7 mouse cellular contexts compared by ENCODE assay signal in the genomic region with DNA sequence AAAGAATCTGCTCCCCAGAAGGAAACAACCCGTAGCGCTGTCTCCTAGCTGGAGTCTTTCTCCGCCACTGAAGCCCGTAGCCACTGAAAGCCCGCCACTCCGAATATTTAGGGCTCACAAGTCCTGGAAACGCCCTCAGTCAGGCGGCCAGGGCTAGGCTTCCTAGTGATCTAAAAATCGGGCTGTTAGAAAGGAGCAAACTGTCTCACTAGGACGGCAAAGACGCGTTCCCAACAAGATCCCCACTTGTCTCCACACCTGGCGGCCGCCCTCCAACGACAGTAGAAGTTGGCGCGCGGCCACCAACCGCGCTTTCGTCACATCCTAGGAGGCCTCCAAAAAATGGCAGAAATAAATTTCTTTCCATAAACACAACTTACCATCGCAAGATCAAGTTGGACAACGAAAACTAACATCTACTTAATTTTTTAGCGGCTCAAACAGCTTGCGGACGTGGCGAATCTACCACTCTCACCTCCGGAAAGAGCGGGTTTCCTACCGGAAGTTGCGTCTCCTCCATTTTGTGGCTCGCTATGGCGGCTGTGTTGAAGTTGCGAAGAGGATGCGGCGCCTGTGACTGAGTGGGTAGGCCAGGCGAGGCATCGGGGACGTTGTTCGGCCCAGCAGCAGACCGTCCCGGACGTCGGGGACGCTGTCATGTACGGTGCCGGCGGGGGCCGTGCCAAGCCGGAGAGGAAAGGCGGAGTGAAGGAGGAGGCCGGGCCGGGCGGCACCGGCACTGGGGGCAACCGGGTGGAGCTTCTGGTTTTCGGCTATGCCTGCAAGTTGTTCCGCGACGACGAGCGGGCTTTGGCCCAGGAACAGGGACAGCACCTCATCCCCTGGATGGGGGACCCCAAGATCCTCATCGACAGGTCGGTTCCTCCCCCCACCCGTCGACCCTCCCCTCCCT. TPM values are rescaled to one million over a fixed set of nuclear protein-coding genes. Genes with fewer than 3 reads are reported as not detected.
DNase-seq lines count a peak whose midpoint lies in the region; ATAC-seq lines count a peak whose summit lies in the region.

A gene (plus strand): TSS at position 500 of the 913 bp plus-strand sequence.

- peak within 1 kb of the TSS; percentile 91 for H3K4me3 ChIP-seq in limb, embryonic 10.5 days
- peak within 1 kb of the TSS; percentile 100 for H3K4me3 ChIP-seq in midbrain, embryonic 13.5 days (replicated peaks)

- peak within 1 kb of the TSS; percentile 95 for H3K9ac ChIP-seq in midbrain, embryonic 13.5 days (replicated peaks)

- peak; percentile 58 for DNase-seq in adrenal gland, adult 8-10 months
- peak; percentile 89 for DNase-seq in embryo, embryonic 9.5 days (ENCODE audit: extremely low spot score)
- peak; percentile 80 for DNase-seq in kidney, adult 11 months
- peak; percentile 84 for DNase-seq in limb, embryonic 10.5 days (ENCODE audit: low spot score)
- peak; percentile 81 for DNase-seq in spleen, adult 12 weeks (ENCODE audit: low spot score)

- ATAC-seq in granulocyte monocyte progenitor cell, adult 5-6 weeks (replicated peaks; ENCODE audit: poor library complexity, severe bottlenecking), result peak; percentile 84
- peak; percentile 84 for ATAC-seq in midbrain, embryonic 13.5 days

- WGBS in limb, embryonic 10.5 days, result under 1% methylated on average over 66 of the region's 66 CpGs
- WGBS in midbrain, embryonic 13.5 days, result under 1% methylated on average over 61 of the region's 66 CpGs

- H3K4me2 ChIP-seq in midbrain, embryonic 13.5 days (replicated peaks), result peak within 1 kb of the TSS; percentile 99

- peaks cover 9% of the 10 kb centered on the region for H3K4me1 ChIP-seq in limb, embryonic 10.5 days
- H3K4me1 ChIP-seq in midbrain, embryonic 13.5 days (replicated peaks), result peaks cover 21% of the 10 kb centered on the region

- no peaks in the 10 kb centered on the region for H3K9me3 ChIP-seq in limb, embryonic 10.5 days (replicated peaks)
- H3K9me3 ChIP-seq in midbrain, embryonic 13.5 days, result no peaks in the 10 kb centered on the region

- peaks cover 29% of the 10 kb centered on the region for H3K36me3 ChIP-seq in limb, embryonic 10.5 days
- H3K36me3 ChIP-seq in midbrain, embryonic 13.5 days, result peaks cover 19% of the 10 kb centered on the region

- no peaks in the 10 kb centered on the region for H3K27me3 ChIP-seq in limb, embryonic 10.5 days (ENCODE audit: low read depth, poor library complexity, severe bottlenecking)
- H3K27me3 ChIP-seq in midbrain, embryonic 13.5 days, result 0 out of 2 replicates have a peak, but pooled peaks cover 7% of the 10 kb centered on the region

- peak within 1 kb of the TSS; percentile 95 for H3K27ac ChIP-seq in limb, embryonic 10.5 days
- peak within 1 kb of the TSS; percentile 73 for H3K27ac ChIP-seq in midbrain, embryonic 13.5 days

RNA-seq across cellular contexts. Expression of the gene that starts here (rescaled TPM):
- total RNA-seq in adrenal gland, adult 8-10 months (2022), result 100 to 1,000 TPM in 1 of 4 experiments, 10 to 100 TPM in 3; 46.9 to 101 (median 65.6) TPM
- total RNA-seq in granulocyte monocyte progenitor cell, adult 5-6 weeks (2014; fragmentation: Nextera tagmentation), result 75.3 and 87.2 TPM in 2 replicates
- 67.2 and 72.7 TPM in 2 replicates for total RNA-seq in granulocyte monocyte progenitor cell, adult 5-6 weeks (2017)
- polyA plus RNA-seq in limb, embryonic 10.5 days (2016; fragmentation: Nextera tagmentation; extraction: Ambion mirVana), result 54.4 and 57.5 TPM in 2 replicates
- polyA plus RNA-seq in midbrain, embryonic 13.5 days (2015; fragmentation: Nextera tagmentation; extraction: Ambion mirVana), result 49.2 and 57.7 TPM in 2 replicates

Comparison
In these comparisons a context has a peak if more than half of its experiments do, and no peak if none do; other contexts are left out.
1. Peak in every context shown above with its lines: DNase-seq, ATAC-seq, H3K4me3 ChIP-seq and H3K27ac ChIP-seq.